Comparison of ENCODE assay signal across 10 mouse cellular contexts in genomic region chr10:110160894-110161293, GRCm38 (mm10).
A peak's percentile ranks its signal among the peaks of the same experiment; 100 is the strongest.
DNase-seq lines count a peak whose midpoint lies in the region; ATAC-seq lines count a peak whose summit lies in the region.
"Had no signal": no experiment of that assay in that cellular context is flagged by ENCODE, and none has a peak within 500 bp of the region (broad histone marks: within the 10 kb centered on the region; RNA-seq: fewer than 3 reads in every experiment).

No protein-coding gene starts in this region.

- no peak overlapping the region for H3K4me3 ChIP-seq in hindbrain, embryonic 13.5 days
- no peak overlapping the region for H3K4me3 ChIP-seq in limb, embryonic 13.5 days
- no peak overlapping the region for H3K4me3 ChIP-seq in neural tube, embryonic 13.5 days
- H3K4me3 ChIP-seq: liver, embryonic 15.5 days had no signal

- DNase-seq in left cerebral cortex, postnatal 4 days: peak; percentile 27
- DNase-seq in left cerebral cortex, postnatal 10 days (ENCODE audit: extremely low spot score in 1 of 2, low spot score in 2 of 2): no peak
- DNase-seq in thymus, postnatal 10 days (ENCODE audit: low spot score in 2 of 2): no peak
- no peak for DNase-seq in layer of hippocampus, adult 11-12 months (ENCODE audit: low spot score)
- DNase-seq: adrenal gland, adult 8-10 months; kidney, adult 2 months had no signal

- 55% methylated on average over 5 of the region's 5 CpGs for WGBS in hindbrain, embryonic 13.5 days
- 42% methylated on average over 5 of the region's 5 CpGs for WGBS in limb, embryonic 13.5 days
- 26% methylated on average over 5 of the region's 5 CpGs for WGBS in neural tube, embryonic 13.5 days

- H3K27me3 ChIP-seq in hindbrain, embryonic 13.5 days: no peaks in the 10 kb centered on the region
- no peaks in the 10 kb centered on the region for H3K27me3 ChIP-seq in limb, embryonic 13.5 days
- no peaks in the 10 kb centered on the region for H3K27me3 ChIP-seq in neural tube, embryonic 13.5 days
- H3K27me3 ChIP-seq: liver, embryonic 15.5 days had no signal

- no peak overlapping the region for H3K4me2 ChIP-seq in hindbrain, embryonic 13.5 days
- H3K4me2 ChIP-seq in limb, embryonic 13.5 days (replicated peaks): no peak overlapping the region
- H3K4me2 ChIP-seq in neural tube, embryonic 13.5 days: peak overlapping the region; percentile 4; the same call in 1 of the 2 replicates
- H3K4me2 ChIP-seq: liver, embryonic 15.5 days had no signal

- H3K9me3 ChIP-seq in hindbrain, embryonic 13.5 days: no peaks in the 10 kb centered on the region
- H3K9me3 ChIP-seq in limb, embryonic 13.5 days: no peaks in the 10 kb centered on the region
- no peaks in the 10 kb centered on the region for H3K9me3 ChIP-seq in neural tube, embryonic 13.5 days
- H3K9me3 ChIP-seq: liver, embryonic 15.5 days had no signal

- intact Hi-C loops in left cerebral cortex, postnatal 4 days (cut with DNase I): no loop called here
- intact Hi-C loops in left cerebral cortex, postnatal 10 days (cut with DNase I): no loop called here

- H3K27ac ChIP-seq in hindbrain, embryonic 13.5 days: peak overlapping the region; percentile 61
- no peak overlapping the region for H3K27ac ChIP-seq in limb, embryonic 13.5 days
- peak overlapping the region; percentile 84 for H3K27ac ChIP-seq in neural tube, embryonic 13.5 days (replicated peaks)
- H3K27ac ChIP-seq: liver, embryonic 15.5 days had no signal

- no peak overlapping the region for H3K9ac ChIP-seq in hindbrain, embryonic 13.5 days
- H3K9ac ChIP-seq in limb, embryonic 13.5 days: no peak overlapping the region
- H3K9ac ChIP-seq in neural tube, embryonic 13.5 days: no peak overlapping the region
- H3K9ac ChIP-seq: liver, embryonic 15.5 days had no signal

- peaks cover 43% of the 10 kb centered on the region for H3K4me1 ChIP-seq in hindbrain, embryonic 13.5 days (replicated peaks)
- H3K4me1 ChIP-seq in limb, embryonic 13.5 days: peaks cover 7% of the 10 kb centered on the region; the same call in 1 of the 2 replicates
- peaks cover 56% of the 10 kb centered on the region for H3K4me1 ChIP-seq in neural tube, embryonic 13.5 days (replicated peaks)
- H3K4me1 ChIP-seq: liver, embryonic 15.5 days had no signal

- ATAC-seq in hindbrain, embryonic 13.5 days (ENCODE audit: low FRiP score): peak; percentile 74
- ATAC-seq in limb, embryonic 13.5 days (ENCODE audit: low FRiP score, low read depth): peak; percentile 60; the same call in 1 of the 2 replicates
- peak; percentile 62 for ATAC-seq in neural tube, embryonic 13.5 days (ENCODE audit: low read depth)

- H3K36me3 ChIP-seq in hindbrain, embryonic 13.5 days: no peaks in the 10 kb centered on the region
- H3K36me3 ChIP-seq in limb, embryonic 13.5 days: no peaks in the 10 kb centered on the region
- H3K36me3 ChIP-seq in neural tube, embryonic 13.5 days: no peaks in the 10 kb centered on the region
- H3K36me3 ChIP-seq: liver, embryonic 15.5 days had no signal
